Mouse (Mus musculus) left cerebral cortex, postnatal 36 days (tissue): ENCODE measurements around the gene Olfr1487. TPM values are rescaled to one million over a fixed set of nuclear protein-coding genes. Genes with fewer than 3 reads are reported as not detected.
"Not testable (repeated sequence)": the region's sequence is repeated elsewhere in the genome, so short reads cannot be mapped to it uniquely, and the experiment has no call there.

ENCODE experiments used
- DNase-seq, 2 experiments: peaks; one replicate each; pipeline ENCODE4 v3.0.0; 2021 to 2022; ENCODE audit warnings: low spot score in 2 of 2, mixed read lengths in 1 of 2
- intact Hi-C: fragments of 180-260 bp; cut with DNase I; formaldehyde crosslinking; loops from one replicate; pipeline ENCODE4 v1.15.1; 2025
- microRNA-seq: library from miRNA; unstranded; fragments of <30 nt; microRNA quantifications from one replicate; pipeline ENCODE4 v1.2.0, GENCODE M21; 2022
- total RNA-seq, 2 experiments: library from RNA; stranded (reverse); gene quantifications; 2 replicates each; pipeline ENCODE4 v1.2.3; 2021

Olfr1487 gene
- total RNA-seq: not detected

DNA sequence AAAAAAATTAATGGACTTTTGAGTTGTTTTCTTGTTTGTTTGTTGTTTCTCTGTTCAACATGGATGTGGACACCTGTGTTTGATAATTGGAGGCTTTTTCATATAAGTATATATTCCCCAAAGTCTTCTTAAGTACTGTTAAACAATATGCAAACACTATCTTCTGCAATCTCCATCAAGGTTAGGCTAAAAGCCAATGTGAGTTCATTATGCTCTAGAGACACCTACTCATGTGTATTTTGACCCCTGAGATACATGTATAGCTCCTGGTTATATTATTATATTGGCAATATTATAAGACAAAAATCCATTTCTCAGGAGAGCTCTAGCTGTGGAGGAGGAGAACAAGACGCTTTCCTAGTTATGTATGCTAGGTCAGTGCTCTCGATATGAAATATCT is at the start of gene Olfr1487:
Gene Olfr1487, plus strand, starts transcription at position 301 of the 400 bp plus-strand sequence.
- DNase-seq, intact Hi-C loops: not testable (repeated sequence)

DNA sequence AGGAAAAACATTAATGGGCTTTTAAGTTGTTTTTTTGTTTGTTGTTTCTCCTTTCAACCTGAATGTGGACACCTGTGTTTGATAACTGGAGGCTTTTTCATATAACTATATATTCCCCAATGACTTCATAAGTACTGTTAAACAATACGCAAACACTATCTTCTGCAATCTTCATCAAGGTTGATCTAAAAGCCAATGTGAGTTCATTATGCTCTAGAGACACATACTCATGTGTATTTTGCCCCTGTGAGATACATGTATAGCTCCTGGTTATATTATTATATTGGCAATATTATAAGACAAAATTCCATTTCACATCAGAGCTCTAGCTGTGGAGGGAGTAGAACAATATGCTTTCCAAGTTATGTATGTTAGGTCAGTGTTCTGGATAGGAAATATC is 34.0 kb upstream of the Olfr1487 start, which contains the start of gene Olfr1484:
Gene Olfr1484, plus strand, starts transcription at position 301 of the 400 bp plus-strand sequence.
- DNase-seq: no peak
- intact Hi-C loops: no loop called here

DNA sequence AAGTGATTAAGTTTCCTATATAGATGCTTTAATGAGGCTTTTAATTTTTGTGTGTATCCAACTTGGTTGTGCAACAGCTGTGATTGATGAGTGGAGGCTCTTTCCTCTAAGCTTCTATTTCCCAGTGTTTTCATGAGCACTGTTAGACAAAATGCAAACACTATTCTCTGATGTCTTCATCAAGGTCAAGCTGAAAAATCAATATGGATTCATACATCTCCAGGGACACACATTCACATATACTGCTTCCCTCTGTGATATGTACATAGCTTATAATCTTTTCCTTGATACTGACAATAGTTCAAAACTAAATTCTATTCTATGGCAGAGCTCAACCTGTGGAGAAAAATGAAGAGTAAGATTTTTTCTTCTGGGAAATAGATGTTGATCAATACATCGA is 14.1 kb downstream of the Olfr1487 start, which contains the start of gene Olfr1489:
Gene Olfr1489, plus strand, starts transcription at position 301 of the 400 bp plus-strand sequence.
- no peak for DNase-seq
- intact Hi-C loops: no loop called here

DNA sequence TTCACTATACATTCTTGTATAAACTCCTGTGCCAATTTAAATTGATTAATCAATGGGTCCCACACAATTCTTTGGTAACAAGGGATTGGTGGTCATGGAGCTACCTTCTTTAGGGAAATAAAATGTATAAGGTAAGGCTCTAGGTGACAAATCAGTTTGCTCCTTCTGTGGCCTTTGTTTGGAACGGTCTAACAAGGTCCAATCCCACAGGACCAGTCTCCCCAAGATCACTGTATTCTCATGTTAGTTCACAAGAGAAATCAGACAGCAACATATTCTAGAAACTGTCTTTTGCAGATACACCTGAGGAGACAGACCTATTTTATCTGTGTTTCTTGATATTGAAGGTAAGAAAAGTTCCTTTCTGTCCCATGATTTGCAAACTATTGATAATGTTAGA is 33.6 kb downstream of the Olfr1487 start, which contains the start of gene Olfr1490:
Gene Olfr1490, plus strand, starts transcription at position 301 of the 400 bp plus-strand sequence.
- intact Hi-C loops: no loop called here

More for the DNA sequence above, 33.6 kb downstream of the Olfr1487 start, which contains the start of gene Olfr1490:
- no peak for DNase-seq

Small RNAs within 50 kb of the gene (microRNA-seq; reads per million reads assigned to microRNA genes)
- not detected for gene Gm22323
- not detected for gene Gm23931

Other genes with a start within 250 kb of the Olfr1487 start
- gene Olfr1469, start 209.5 kb upstream of the Olfr1487 start, total RNA-seq: not detected
- not detected for gene Olfr1471, start 174.0 kb upstream of the Olfr1487 start, total RNA-seq
- not detected for gene Olfr1472, start 161.3 kb upstream of the Olfr1487 start, total RNA-seq
- gene Olfr1474, start 147.8 kb upstream of the Olfr1487 start, total RNA-seq: not detected
- not detected for gene Olfr1475, start 137.2 kb upstream of the Olfr1487 start, total RNA-seq
- gene Olfr1477, start 116.8 kb upstream of the Olfr1487 start, total RNA-seq: not detected
- not detected for gene Olfr1480, start 89.5 kb upstream of the Olfr1487 start, total RNA-seq
- not detected for gene Olfr1484, start 33.9 kb upstream of the Olfr1487 start, total RNA-seq
- gene Olfr1489, start 14.2 kb downstream of the Olfr1487 start, total RNA-seq: not detected
- not detected for gene Olfr1490, start 33.7 kb downstream of the Olfr1487 start, total RNA-seq
- gene Olfr1491, start 79.9 kb downstream of the Olfr1487 start, total RNA-seq: not detected
- gene Olfr1493-ps1, start 105.9 kb downstream of the Olfr1487 start, total RNA-seq: not detected
- not detected for gene Olfr1494, start 122.4 kb downstream of the Olfr1487 start, total RNA-seq
- gene Olfr1495, start 147.2 kb downstream of the Olfr1487 start, total RNA-seq: not detected
- not detected for gene Olfr1496, start 160.5 kb downstream of the Olfr1487 start, total RNA-seq
- not detected for gene Olfr1497, start 180.8 kb downstream of the Olfr1487 start, total RNA-seq
- gene Olfr1499, start 202.1 kb downstream of the Olfr1487 start, total RNA-seq: not detected
- not detected for gene Olfr1500, start 213.1 kb downstream of the Olfr1487 start, total RNA-seq
- not detected for gene Olfr1501, start 233.3 kb downstream of the Olfr1487 start, total RNA-seq
- gene Olfr1502, start 244.4 kb downstream of the Olfr1487 start, total RNA-seq: not detected